Mouse (Mus musculus) testis, adult 10 weeks (tissue): ENCODE results near the gene Olfr622. TPM values are rescaled to one million over a fixed set of nuclear protein-coding genes. Genes with fewer than 3 reads are reported as not detected.

ENCODE experiments used
- polyA plus RNA-seq: library from polyadenylated mRNA; stranded (reverse); fragments of 350-450 nt; fragmentation: Illumina TruSeq; extraction: RNeasy Lipid Tissue Mini Kit (QIAGEN cat#74804); gene quantifications from one replicate; pipeline ENCODE4 v1.2.3, GENCODE M21; 2014; ENCODE audit warnings: low read depth, low replicate concordance

Olfr622 gene
- polyA plus RNA-seq = not detected

DNA sequence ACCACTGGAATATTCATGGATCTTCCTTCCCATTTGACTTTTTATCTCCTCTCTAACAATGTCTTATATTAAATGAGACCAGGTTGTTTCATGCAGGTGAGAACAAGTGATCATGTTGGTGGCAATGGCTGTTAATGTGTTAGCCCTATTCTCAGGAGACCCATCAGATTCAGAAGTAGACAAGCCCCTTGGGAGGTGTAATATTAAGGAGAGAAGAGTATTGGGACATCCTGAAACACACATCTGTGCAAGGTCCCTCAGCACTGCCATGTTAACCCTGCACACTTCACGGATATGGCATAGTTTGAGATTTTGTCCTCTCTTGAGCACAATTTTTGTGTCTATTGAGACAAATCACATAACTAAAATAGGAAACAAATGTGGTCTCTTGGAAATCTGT is at the start of gene Olfr622:
Gene Olfr622 (minus strand): TSS at position 101 of the 400 bp plus-strand sequence.

DNA sequence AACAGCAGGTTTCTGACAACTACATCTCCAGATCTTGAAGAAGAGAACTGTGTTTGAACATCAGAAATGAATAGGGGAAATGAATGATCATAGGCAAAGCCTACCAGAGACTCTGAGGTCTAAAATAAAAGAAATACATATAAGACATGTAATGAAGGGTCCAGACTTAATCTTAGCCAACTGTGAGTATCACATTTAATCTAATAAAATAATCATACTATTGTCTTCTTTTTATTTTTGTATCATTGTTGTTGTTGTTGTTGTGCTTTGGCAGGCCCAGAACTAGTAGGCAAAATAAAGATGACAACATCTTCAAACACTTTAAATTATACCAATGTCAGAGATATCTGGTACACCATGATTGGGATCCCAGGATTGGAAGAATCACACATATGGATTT is 39.9 kb upstream of the Olfr622 start, which contains the start of gene Olfr625-ps1:
Gene Olfr625-ps1 (plus strand): TSS at position 301 of the 400 bp plus-strand sequence.

DNA sequence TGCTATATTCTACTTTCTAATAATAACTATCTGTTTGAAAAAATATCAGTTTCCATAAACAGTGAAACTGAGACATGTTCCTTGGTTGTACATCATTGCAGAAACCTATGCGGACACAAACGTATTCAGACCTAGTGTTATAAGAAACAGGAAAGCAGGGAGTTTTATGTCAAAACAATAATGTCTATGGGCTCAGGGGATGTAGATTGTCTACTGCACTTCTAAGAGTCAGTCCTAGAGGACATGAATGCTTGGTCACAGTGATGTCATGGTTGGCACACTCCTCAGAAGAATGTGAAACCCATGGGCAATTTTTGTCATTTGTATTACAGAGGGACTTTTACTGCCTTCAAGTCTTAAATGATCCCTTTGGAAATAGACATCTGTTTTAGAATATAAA is 28.6 kb upstream of the Olfr622 start, which contains the start of gene Olfr624:
Gene Olfr624 (minus strand): TSS at position 101 of the 400 bp plus-strand sequence.

DNA sequence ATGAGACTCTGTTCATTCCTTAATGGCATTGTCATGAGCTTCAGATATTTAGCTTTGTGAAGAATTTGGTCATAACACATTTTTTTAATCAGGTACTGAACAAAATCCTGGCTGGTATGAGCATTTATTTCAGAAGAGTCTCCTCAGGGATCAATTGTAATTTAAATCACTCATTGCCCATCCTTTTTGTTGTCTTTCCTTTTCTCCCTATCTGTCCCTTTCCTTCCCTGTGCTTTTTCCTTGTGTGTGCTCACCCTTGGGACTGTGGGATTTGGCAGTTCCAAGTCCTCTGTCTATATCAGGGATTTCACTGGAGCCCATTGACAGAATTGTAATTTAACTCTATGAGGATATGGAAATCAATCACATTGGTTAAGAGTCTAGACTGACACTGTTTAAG is 21.1 kb upstream of the Olfr622 start, which contains the start of gene Olfr623:
Gene Olfr623 (minus strand): TSS at position 101 of the 400 bp plus-strand sequence.

DNA sequence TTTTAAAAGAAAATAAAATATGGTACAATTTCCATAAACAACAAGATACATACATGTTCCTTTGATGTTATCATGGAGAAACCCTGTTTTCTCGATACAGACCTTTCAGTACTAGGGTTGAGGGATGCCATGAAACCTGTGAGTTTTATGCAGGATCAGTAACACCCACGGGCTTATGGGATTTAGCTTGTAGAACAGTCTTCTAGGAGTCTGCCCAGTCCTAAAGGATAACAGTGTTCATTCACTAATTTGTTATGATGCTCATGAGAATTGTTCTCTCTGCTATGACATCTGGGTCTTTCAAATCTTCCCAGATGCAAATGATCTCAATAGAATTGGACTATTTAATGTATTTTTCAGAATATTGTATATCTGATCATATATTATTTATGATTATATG is 30.1 kb downstream of the Olfr622 start, which contains the start of gene Olfr620:
Gene Olfr620 (minus strand): TSS at position 101 of the 400 bp plus-strand sequence.

DNA sequence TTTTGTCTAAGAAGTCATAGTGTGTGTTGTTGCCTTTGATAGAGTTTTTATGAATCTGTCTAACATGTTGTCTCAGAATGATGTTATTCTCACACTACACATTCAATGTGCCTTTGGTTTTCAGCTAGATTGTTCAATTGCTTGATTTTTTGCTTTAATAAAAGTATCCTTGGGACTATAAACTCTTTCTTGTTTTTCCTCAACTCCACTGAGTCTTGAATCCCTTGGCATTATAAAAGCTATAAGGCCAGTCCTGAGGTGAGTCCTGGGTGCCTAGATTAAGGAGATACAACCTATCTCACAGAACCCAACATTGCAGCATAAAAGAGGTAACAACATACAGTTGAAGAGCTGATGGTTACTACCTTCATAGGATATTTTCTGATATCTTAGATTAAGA is 42.2 kb downstream of the Olfr622 start, which contains the start of gene Olfr619:
Gene Olfr619 (plus strand): TSS at position 301 of the 400 bp plus-strand sequence.

DNA sequence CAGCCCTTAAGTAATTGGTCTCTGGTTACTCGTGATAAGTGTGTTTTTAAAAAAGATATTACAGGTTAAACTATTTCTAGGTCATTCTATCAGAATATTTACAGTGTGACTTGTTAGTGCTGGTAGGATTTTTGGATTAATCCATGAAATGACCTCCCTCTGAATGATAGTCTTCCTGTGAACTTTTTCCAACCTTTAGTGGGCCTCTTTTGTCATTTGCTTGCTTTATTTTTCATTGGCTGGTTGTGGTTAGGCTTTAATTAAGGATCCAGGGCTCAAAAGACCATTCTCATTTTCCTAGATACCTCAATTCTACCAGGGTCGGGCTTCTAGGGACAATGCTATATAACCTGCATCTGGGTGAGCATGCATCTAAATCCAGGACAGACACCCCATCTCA is 52.7 kb downstream of the Olfr622 start, which contains the start of gene Olfr618:
Gene Olfr618 (plus strand): TSS at position 301 of the 400 bp plus-strand sequence.

Other genes with a start within 250 kb of the Olfr622 start
- not detected for gene Usp17lc, start 227.6 kb downstream of the Olfr622 start, polyA plus RNA-seq
- gene Olfr605, start 197.3 kb downstream of the Olfr622 start, polyA plus RNA-seq = not detected
- gene Olfr606, start 193.7 kb downstream of the Olfr622 start, polyA plus RNA-seq = not detected
- gene Olfr607, start 178.6 kb downstream of the Olfr622 start, polyA plus RNA-seq = not detected
- gene Olfr608, start 172.8 kb downstream of the Olfr622 start, polyA plus RNA-seq = not detected
- gene Olfr609, start 144.6 kb downstream of the Olfr622 start, polyA plus RNA-seq = not detected
- not detected for gene Olfr610, start 130.6 kb downstream of the Olfr622 start, polyA plus RNA-seq
- not detected for gene Olfr611, start 121.9 kb downstream of the Olfr622 start, polyA plus RNA-seq
- not detected for gene Olfr612, start 100.0 kb downstream of the Olfr622 start, polyA plus RNA-seq
- not detected for gene Olfr613, start 94.6 kb downstream of the Olfr622 start, polyA plus RNA-seq
- gene Olfr615, start 86.6 kb downstream of the Olfr622 start, polyA plus RNA-seq = not detected
- gene Olfr616, start 73.6 kb downstream of the Olfr622 start, polyA plus RNA-seq = 0.38 TPM
- not detected for gene Olfr617, start 69.6 kb downstream of the Olfr622 start, polyA plus RNA-seq
- gene Olfr618, start 52.6 kb downstream of the Olfr622 start, polyA plus RNA-seq = not detected
- not detected for gene Olfr619, start 42.1 kb downstream of the Olfr622 start, polyA plus RNA-seq
- gene Olfr620, start 30.2 kb downstream of the Olfr622 start, polyA plus RNA-seq = not detected
- not detected for gene Olfr623, start 21.0 kb upstream of the Olfr622 start, polyA plus RNA-seq
- 0.06 TPM for gene Olfr624, start 28.5 kb upstream of the Olfr622 start, polyA plus RNA-seq
- not detected for gene Olfr625-ps1, start 40.0 kb upstream of the Olfr622 start, polyA plus RNA-seq
- not detected for gene Olfr243, start 72.0 kb upstream of the Olfr622 start, polyA plus RNA-seq
- not detected for gene Olfr628, start 87.7 kb upstream of the Olfr622 start, polyA plus RNA-seq
- gene Olfr629, start 102.2 kb upstream of the Olfr622 start, polyA plus RNA-seq = not detected
- not detected for gene Olfr630, start 114.6 kb upstream of the Olfr622 start, polyA plus RNA-seq
- not detected for gene Olfr69, start 128.9 kb upstream of the Olfr622 start, polyA plus RNA-seq
- not detected for gene Olfr68, start 137.0 kb upstream of the Olfr622 start, polyA plus RNA-seq
- not detected for gene Olfr67, start 149.1 kb upstream of the Olfr622 start, polyA plus RNA-seq
- 0.62 TPM for gene Hbb-bt, start 171.3 kb upstream of the Olfr622 start, polyA plus RNA-seq
- 9.6 TPM for gene Hbb-bs, start 185.4 kb upstream of the Olfr622 start, polyA plus RNA-seq
- gene Hbb-bh2, start 197.8 kb upstream of the Olfr622 start, polyA plus RNA-seq = not detected
- gene Hbb-bh1, start 200.5 kb upstream of the Olfr622 start, polyA plus RNA-seq = not detected
- not detected for gene Hbb-y, start 210.5 kb upstream of the Olfr622 start, polyA plus RNA-seq
- gene Olfr66, start 243.6 kb upstream of the Olfr622 start, polyA plus RNA-seq = not detected